Mouse (Mus musculus) intestine, postnatal 0 days (tissue): Measurements from ENCODE around the gene Card10. TPM values are rescaled to one million over a fixed set of nuclear protein-coding genes. Genes with fewer than 3 reads are reported as not detected.

Experiments
- ATAC-seq: fragments of 200-750 bp; cut with Nextera tagmentation; 2 replicates; pipeline ENCODE4 v1.8.0; 2017; ENCODE audit warnings: mild to moderate bottlenecking, moderate TSS enrichment, moderate library complexity
- H3K27ac ChIP-seq: fragments of 300-500 bp; sonication (generic); 2 replicates; pipeline ENCODE4 v1.5.1; 2014; ENCODE audit warnings: mild to moderate bottlenecking, low read depth, low read length, moderate library complexity
- H3K27me3 ChIP-seq: fragments of 300-500 bp; sonication (generic); replicated peaks from 2 replicates; pipeline ENCODE4 v1.6.1; 2014; ENCODE audit warnings: low read length, mixed read lengths; ENCODE audit not compliant: control insufficient read depth, insufficient read depth
- H3K36me3 ChIP-seq: fragments of 300-500 bp; sonication (generic); 2 replicates; pipeline ENCODE4 v1.6.1; 2014; ENCODE audit warnings: mild to moderate bottlenecking, moderate library complexity; ENCODE audit not compliant: control insufficient read depth, insufficient read depth
- H3K4me1 ChIP-seq: fragments of 300-500 bp; sonication (generic); replicated peaks from 2 replicates; pipeline ENCODE4 v1.6.1; 2014; ENCODE audit warnings: antibody characterized with exemption, low read length, mixed read lengths; ENCODE audit not compliant: control insufficient read depth, insufficient read depth
- H3K4me2 ChIP-seq: fragments of 300-500 bp; sonication (generic); replicated peaks from 2 replicates; pipeline ENCODE4 v1.6.1; 2014; ENCODE audit warnings: low read depth, mild to moderate bottlenecking, moderate library complexity
- H3K4me3 ChIP-seq: fragments of 300-500 bp; sonication (generic); 2 replicates; pipeline ENCODE4 v1.5.1; 2014; ENCODE audit warnings: low read depth, low read length
- H3K9ac ChIP-seq: fragments of 300-500 bp; sonication (generic); 2 replicates; pipeline ENCODE4 v1.6.1; 2014; ENCODE audit warnings: mild to moderate bottlenecking, low read depth, low read length
- H3K9me3 ChIP-seq: fragments of 300-500 bp; sonication (generic); 2 replicates; pipeline ENCODE4 v1.6.1; 2016; ENCODE audit warnings: mixed run types; ENCODE audit not compliant: control insufficient read depth
- CTCF ChIP-seq: sonication (generic); IDR thresholded peaks from 2 replicates; pipeline ENCODE4 v1.5.1; 2016; ENCODE audit warnings: low read depth, mild to moderate bottlenecking, control low read depth, antibody characterized with exemption, moderate library complexity
- WGBS: fragments of 180-500 bp; shearing (Covaris S2); extraction: QIAGEN DNeasy Blood & Tissue Kit; methylation state at CpG from one replicate; pipeline ENCODE4 v1.1.7; 2014; 5-methylcytosine and 5-hydroxymethylcytosine counted together
- polyA plus RNA-seq: library from polyadenylated mRNA; unstranded; fragments of >200 nt; fragmentation: Nextera tagmentation; extraction: Ambion mirVana; gene quantifications from 2 replicates; pipeline ENCODE4 v1.2.1, GENCODE M21; 2015

Gene Card10
- polyA plus RNA-seq, 1 experiment from 2014 or later, result 3.2 TPM

DNA sequence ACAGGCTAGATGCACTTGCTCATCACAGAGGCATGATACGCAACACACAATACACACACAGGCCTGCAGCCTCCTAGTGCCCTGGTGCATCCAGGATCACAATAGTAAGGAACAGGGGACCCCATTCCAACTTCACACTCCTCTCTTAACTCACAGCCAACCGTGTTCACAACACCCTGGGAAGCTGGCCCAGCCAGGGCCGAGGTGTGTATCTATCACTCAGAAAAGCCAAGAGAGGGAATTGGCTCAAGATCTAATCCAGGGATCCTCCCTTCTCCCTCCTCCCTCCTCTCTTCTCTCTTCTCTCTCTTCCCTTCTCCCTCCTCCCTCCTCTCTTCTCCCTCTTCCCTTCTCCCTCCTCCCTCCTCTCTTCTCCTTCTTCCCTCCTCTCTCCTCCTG, 66.7 kb downstream of the Card10 start:
- no peak overlapping the region for H3K27ac ChIP-seq
- no peaks in the 10 kb centered on the region for H3K9me3 ChIP-seq
- H3K4me3 ChIP-seq, result no peak overlapping the region
- H3K36me3 ChIP-seq, result no peaks in the 10 kb centered on the region
- no peak for ATAC-seq
- H3K27me3 ChIP-seq, result peaks cover 9% of the 10 kb centered on the region
- no peaks in the 10 kb centered on the region for H3K4me1 ChIP-seq
- WGBS, result 47% methylated on average over 3 of the region's 3 CpGs
- no peak overlapping the region for H3K4me2 ChIP-seq
- no peak overlapping the region for H3K9ac ChIP-seq
- TF ChIP-seq CTCF, result no peak

DNA sequence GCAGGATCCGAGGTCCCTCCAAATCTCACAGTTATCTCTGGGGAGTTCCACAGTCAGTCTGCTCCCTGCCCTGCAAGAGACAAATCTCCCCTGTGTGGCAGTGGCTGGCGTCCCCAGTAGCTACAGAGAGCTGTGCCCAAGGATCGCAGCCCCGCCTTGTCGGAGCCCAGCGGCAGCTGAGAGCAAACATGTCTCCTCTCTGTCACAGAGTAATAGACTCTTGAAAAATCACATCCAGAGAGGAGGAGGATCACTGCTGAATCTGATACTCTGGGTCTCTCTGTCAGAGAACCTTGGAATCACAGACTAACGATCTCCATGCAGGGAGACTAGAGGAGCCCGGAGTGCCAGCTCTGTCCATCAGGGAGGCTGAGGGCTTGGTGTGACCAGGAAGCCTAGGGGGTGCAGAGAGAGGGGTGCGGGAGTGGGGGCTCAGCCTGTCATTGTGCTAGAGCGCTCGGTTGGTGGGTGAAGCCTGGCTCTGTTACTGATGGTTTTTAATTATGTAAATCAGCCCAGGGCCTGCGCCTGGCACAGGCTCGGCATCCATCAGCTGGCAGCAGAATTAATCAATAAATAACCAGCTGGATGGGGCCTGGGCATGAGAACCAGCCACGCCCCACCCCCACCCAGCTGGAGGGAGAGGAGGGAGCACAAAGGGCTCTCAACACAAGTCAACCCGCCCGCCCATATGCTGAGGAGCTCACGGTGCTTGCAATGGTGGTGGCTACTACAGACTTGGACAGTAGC, 67.2 kb downstream of the Card10 start:
- H3K9me3 ChIP-seq, result no peaks in the 10 kb centered on the region
- H3K27me3 ChIP-seq, result peaks cover 9% of the 10 kb centered on the region
- ATAC-seq, result 0 out of 2 replicates have a peak, but pooled peaks have one; percentile 33
- no peak for TF ChIP-seq CTCF
- H3K4me1 ChIP-seq, result no peaks in the 10 kb centered on the region
- H3K36me3 ChIP-seq, result no peaks in the 10 kb centered on the region
- H3K9ac ChIP-seq, result no peak overlapping the region
- no peak overlapping the region for H3K27ac ChIP-seq
- WGBS, result 18% methylated on average over 17 of the region's 17 CpGs
- H3K4me2 ChIP-seq, result no peak overlapping the region
- H3K4me3 ChIP-seq, result no peak overlapping the region

DNA sequence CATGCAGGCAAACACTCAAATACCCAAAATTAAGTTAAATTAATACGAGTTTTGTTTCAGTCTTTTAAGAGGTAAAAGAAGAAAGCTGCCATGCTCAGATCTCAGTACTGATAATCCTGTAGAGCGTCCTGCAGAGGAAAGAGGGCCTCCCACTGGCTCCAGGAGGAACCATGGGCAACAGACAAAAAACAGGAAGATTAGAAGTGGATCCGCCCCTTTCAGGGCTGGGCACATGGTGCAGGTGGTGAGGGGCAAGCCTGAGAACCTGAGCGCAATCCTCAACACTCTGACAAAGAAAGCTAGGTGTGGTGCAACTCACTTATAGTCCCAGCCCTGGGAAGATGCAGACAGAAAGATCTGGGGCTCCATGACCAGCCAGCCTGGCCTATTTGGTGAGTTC, 71.0 kb downstream of the Card10 start:
- no peak overlapping the region for H3K4me2 ChIP-seq
- H3K4me3 ChIP-seq, result no peak overlapping the region
- no peak for TF ChIP-seq CTCF
- no peaks in the 10 kb centered on the region for H3K36me3 ChIP-seq
- H3K27me3 ChIP-seq, result peaks cover 9% of the 10 kb centered on the region; the same call in 1 of the 2 replicates
- H3K9ac ChIP-seq, result no peak overlapping the region
- H3K4me1 ChIP-seq, result no peaks in the 10 kb centered on the region
- no peak overlapping the region for H3K27ac ChIP-seq
- no peak for ATAC-seq
- no peaks in the 10 kb centered on the region for H3K9me3 ChIP-seq
- WGBS, result 57% methylated on average over 4 of the region's 4 CpGs

DNA sequence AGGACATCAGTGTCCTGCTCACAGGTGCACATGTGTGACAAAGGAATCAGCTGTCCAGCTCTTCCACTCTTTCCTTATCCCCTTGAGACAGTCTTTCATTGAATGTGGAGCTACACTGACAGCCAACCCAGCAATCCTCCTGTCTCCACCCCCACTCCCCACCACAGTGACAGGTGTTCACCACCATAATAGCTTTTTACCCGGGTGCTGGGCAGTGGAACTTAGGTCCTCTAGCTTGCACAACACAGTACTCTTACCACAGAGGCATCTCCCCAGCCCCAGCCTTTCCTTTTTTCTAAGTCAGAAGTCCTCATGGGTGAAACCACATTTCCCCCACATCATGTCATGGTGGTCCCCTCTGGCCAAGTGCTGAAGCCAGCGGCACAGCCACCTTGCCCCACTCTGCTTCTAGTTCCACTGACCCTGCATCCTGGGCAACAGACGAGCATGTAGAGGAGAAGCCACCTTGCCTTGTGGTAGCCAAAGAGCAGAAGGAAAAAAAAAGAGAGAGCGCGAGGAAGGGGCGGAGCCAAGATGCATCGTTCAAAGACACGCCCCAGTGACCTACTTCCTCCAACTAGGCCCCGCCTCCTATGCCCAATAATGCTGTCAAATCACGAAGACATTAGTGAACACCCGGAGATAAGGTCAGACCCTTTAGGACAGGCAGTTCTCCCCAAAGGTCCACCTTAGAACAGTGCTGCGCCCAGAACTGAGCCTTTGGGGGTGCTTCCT, 72.4 kb downstream of the Card10 start:
- no peak overlapping the region for H3K4me3 ChIP-seq
- no peaks in the 10 kb centered on the region for H3K36me3 ChIP-seq
- no peaks in the 10 kb centered on the region for H3K9me3 ChIP-seq
- no peak for ATAC-seq
- H3K27me3 ChIP-seq, result peaks cover 5% of the 10 kb centered on the region; the same call in 1 of the 2 replicates
- TF ChIP-seq CTCF, result no peak
- H3K4me1 ChIP-seq, result no peaks in the 10 kb centered on the region
- WGBS, result 74% methylated on average over 12 of the region's 12 CpGs
- H3K27ac ChIP-seq, result no peak overlapping the region
- no peak overlapping the region for H3K9ac ChIP-seq
- H3K4me2 ChIP-seq, result no peak overlapping the region

DNA sequence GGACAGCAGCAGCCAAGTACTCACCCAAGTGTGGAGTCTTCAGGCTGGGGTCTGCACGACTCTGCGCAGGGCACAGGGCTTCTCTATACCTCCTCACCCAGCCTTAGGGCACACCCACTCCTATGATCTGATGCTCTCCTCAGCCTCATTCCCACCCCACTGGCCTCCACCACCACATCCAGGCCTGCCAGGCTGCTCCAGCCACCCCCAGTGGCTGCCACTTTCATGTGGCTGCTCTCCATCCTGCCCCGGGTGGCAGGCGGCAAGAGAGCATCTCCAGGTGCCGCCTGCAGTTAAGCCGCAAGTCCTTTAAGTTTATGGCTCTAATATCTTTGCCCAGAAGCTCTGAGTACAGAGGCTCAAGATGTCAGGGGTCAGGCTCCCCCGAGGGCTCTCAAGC, 76.1 kb downstream of the Card10 start:
- Histone ChIP-seq H3K36me3 (no peaks in the 10 kb centered on the region), H3K27ac (no peak overlapping the region), H3K4me3 (no peak overlapping the region), H3K4me2 (no peak overlapping the region), H3K9ac (no peak overlapping the region), H3K27me3 (peaks cover 9% of the 10 kb centered on the region; the same call in 1 of the 2 replicates), H3K4me1 (no peaks in the 10 kb centered on the region), H3K9me3 (no peaks in the 10 kb centered on the region)
- TF ChIP-seq CTCF, result no peak
- no peak for ATAC-seq
- WGBS, result 53% methylated on average over 7 of the region's 7 CpGs

Other genes starting within 250 kb of the Card10 start
- 9.0 and 9.9 TPM in 2 replicates for gene Rac2, start 230.3 kb downstream of the Card10 start, polyA plus RNA-seq
- 2.5 and 3.1 TPM in 2 replicates for gene Cyth4, start 206.0 kb downstream of the Card10 start, polyA plus RNA-seq
- 0.10 and 0.17 TPM in 2 replicates for gene Elfn2, start 84.3 kb downstream of the Card10 start, polyA plus RNA-seq
- gene Mfng, start 29.6 kb downstream of the Card10 start, polyA plus RNA-seq, result 7.2 and 7.6 TPM in 2 replicates
- gene Cdc42ep1, start 39.6 kb upstream of the Card10 start, polyA plus RNA-seq, result 16.8 and 17.0 TPM in 2 replicates
- 787 and 833 TPM in 2 replicates for gene Lgals2, start 52.5 kb upstream of the Card10 start, polyA plus RNA-seq
- 40.1 TPM in 2 replicates for gene Gga1, start 74.1 kb upstream of the Card10 start, polyA plus RNA-seq
- 0.21 TPM in 1 of 2 replicates, not detected in the other for gene Gm49510, start 96.6 kb upstream of the Card10 start, polyA plus RNA-seq
- 7.2 and 7.6 TPM in 2 replicates for gene Sh3bp1, start 96.7 kb upstream of the Card10 start, polyA plus RNA-seq
- gene Pdxp, start 110.9 kb upstream of the Card10 start, polyA plus RNA-seq, result 3.3 and 4.2 TPM in 2 replicates
- 725 and 759 TPM in 2 replicates for gene Lgals1, start 123.7 kb upstream of the Card10 start, polyA plus RNA-seq
- gene Nol12, start 131.9 kb upstream of the Card10 start, polyA plus RNA-seq, result 24.8 and 26.0 TPM in 2 replicates
- 35.2 and 39.4 TPM in 2 replicates for gene Triobp, start 144.7 kb upstream of the Card10 start, polyA plus RNA-seq
- 298 and 319 TPM in 2 replicates for gene H1f0, start 225.4 kb upstream of the Card10 start, polyA plus RNA-seq
- 2.2 and 2.6 TPM in 2 replicates for gene Galr3, start 238.8 kb upstream of the Card10 start, polyA plus RNA-seq